Comparison of ENCODE assay signal across 9 mouse cellular contexts in genomic region chr15:79261095-79261725, GRCm38 (mm10). TPM values are rescaled to one million over a fixed set of nuclear protein-coding genes. Genes with fewer than 3 reads are reported as not detected.
DNase-seq lines count a peak whose midpoint lies in the region; ATAC-seq lines count a peak whose summit lies in the region.
"Had no signal": no experiment of that assay in that cellular context is flagged by ENCODE, and none has a peak within 500 bp of the region (broad histone marks: within the 10 kb centered on the region; RNA-seq: fewer than 3 reads in every experiment).

No protein-coding gene starts in this region.

- peak; percentile 53 for DNase-seq in kidney, adult 18-20 months
- DNase-seq in kidney, adult 9 months = no peak
- DNase-seq in R1 (ENCODE audit: low read depth, low spot score) = peak; percentile 43
- DNase-seq in forebrain, embryonic 11.5 days (ENCODE audit: low spot score) = peak; percentile 74
- peak; percentile 56 for DNase-seq in induced T-regulatory cell, adult 2 months (ENCODE audit: low read depth)
- peak; percentile 44 for DNase-seq in right cerebral cortex, postnatal 14 days
- no peak for DNase-seq in adipocyte (ENCODE audit: low spot score)

- no peak overlapping the region for H3K27ac ChIP-seq in forebrain, embryonic 11.5 days (ENCODE audit: low read depth, low read length)
- H3K27ac ChIP-seq in lung, embryonic 15.5 days = no peak overlapping the region

- H3K36me3 ChIP-seq in forebrain, embryonic 11.5 days (ENCODE audit: control insufficient read depth, insufficient read depth, low read length) = no peaks in the 10 kb centered on the region
- H3K36me3 ChIP-seq in lung, embryonic 15.5 days = no peaks in the 10 kb centered on the region

- peaks cover 36% of the 10 kb centered on the region for H3K27me3 ChIP-seq in forebrain, embryonic 11.5 days (ENCODE audit: control insufficient read depth, insufficient read depth, low read length)
- peaks cover 57% of the 10 kb centered on the region for H3K27me3 ChIP-seq in lung, embryonic 15.5 days
- H3K27me3 ChIP-seq: Patski had no signal

- peak overlapping the region; percentile 47 for H3K4me3 ChIP-seq in forebrain, embryonic 11.5 days (ENCODE audit: low read depth, low read length)
- H3K4me3 ChIP-seq in lung, embryonic 15.5 days = peak overlapping the region; percentile 60

- WGBS in forebrain, embryonic 11.5 days = under 1% methylated on average over 61 of the region's 62 CpGs
- WGBS in lung, embryonic 15.5 days = 1% methylated on average over 59 of the region's 62 CpGs

- H3K4me2 ChIP-seq in forebrain, embryonic 11.5 days (ENCODE audit: low read depth, low read length, severe bottlenecking) = peak overlapping the region; percentile 66
- H3K4me2 ChIP-seq in lung, embryonic 15.5 days = peak overlapping the region; percentile 100

- H3K9me3 ChIP-seq in forebrain, embryonic 11.5 days (ENCODE audit: control insufficient read depth, low read length) = no peaks in the 10 kb centered on the region
- H3K9me3 ChIP-seq in lung, embryonic 15.5 days = no peaks in the 10 kb centered on the region

- ATAC-seq in forebrain, embryonic 11.5 days (replicated peaks; ENCODE audit: low FRiP score) = peak; percentile 65
- peak; percentile 69 for ATAC-seq in lung, embryonic 15.5 days (ENCODE audit: borderline replicate concordance, extremely low read depth, low FRiP score, low TSS enrichment)
- ATAC-seq: Patski had no signal

- H3K4me1 ChIP-seq in forebrain, embryonic 11.5 days (replicated peaks; ENCODE audit: control insufficient read depth, insufficient read depth, low read length) = peaks cover 5% of the 10 kb centered on the region; the same call in 1 of the 2 replicates
- H3K4me1 ChIP-seq in lung, embryonic 15.5 days = peaks cover 18% of the 10 kb centered on the region

- H3K9ac ChIP-seq in forebrain, embryonic 11.5 days (ENCODE audit: low read length) = peak overlapping the region; percentile 51
- H3K9ac ChIP-seq in lung, embryonic 15.5 days = peak overlapping the region; percentile 48

RNA-seq across cellular contexts. Expression of gene Slc16a8, which starts 6.6 kb away (rescaled TPM):
- 0.16 TPM in 1 of 2 replicates, not detected in the other for polyA plus RNA-seq in forebrain, embryonic 11.5 days (2014; fragmentation: Nextera tagmentation; extraction: Ambion mirVana)
- 0.21 and 0.24 TPM in 2 replicates for polyA plus RNA-seq in lung, embryonic 15.5 days (2015; fragmentation: Nextera tagmentation; extraction: Ambion mirVana)

RNA-seq across cellular contexts. Expression of gene Baiap2l2, which starts 24.1 kb away (rescaled TPM):
- polyA plus RNA-seq in forebrain, embryonic 11.5 days (2014; fragmentation: Nextera tagmentation; extraction: Ambion mirVana) = 1.3 and 4.2 TPM in 2 replicates
- polyA plus RNA-seq in lung, embryonic 15.5 days (2015; fragmentation: Nextera tagmentation; extraction: Ambion mirVana) = 3.1 and 4.4 TPM in 2 replicates

RNA-seq across cellular contexts. Expression of gene Gm49486, which starts 32.0 kb away (rescaled TPM):
- 0.31 and 0.41 TPM in 2 replicates for polyA plus RNA-seq in forebrain, embryonic 11.5 days (2014; fragmentation: Nextera tagmentation; extraction: Ambion mirVana)
- 0.31 and 0.46 TPM in 2 replicates for polyA plus RNA-seq in lung, embryonic 15.5 days (2015; fragmentation: Nextera tagmentation; extraction: Ambion mirVana)

RNA-seq across cellular contexts. Expression of gene Pick1, which starts 32.2 kb away (rescaled TPM):
- polyA plus RNA-seq in forebrain, embryonic 11.5 days (2014; fragmentation: Nextera tagmentation; extraction: Ambion mirVana) = 29.0 and 32.4 TPM in 2 replicates
- polyA plus RNA-seq in lung, embryonic 15.5 days (2015; fragmentation: Nextera tagmentation; extraction: Ambion mirVana) = 35.1 and 42.8 TPM in 2 replicates

Comparison
In these comparisons a context has a peak if more than half of its experiments do, and no peak if none do; other contexts are left out.
1. DNase-seq: peak in kidney, adult 18-20 months (single experiment), R1 (single experiment), forebrain, embryonic 11.5 days (single experiment), induced T-regulatory cell, adult 2 months (single experiment) and right cerebral cortex, postnatal 14 days (single experiment); none in kidney, adult 9 months (single experiment) and adipocyte (single experiment).